Mouse (Mus musculus) heart, postnatal 4 days (tissue): Measurements from ENCODE around the gene Cog8. TPM values are rescaled to one million over a fixed set of nuclear protein-coding genes. Genes with fewer than 3 reads are reported as not detected.

ENCODE experiments used
- DNase-seq: peaks from one replicate; pipeline ENCODE4 v3.0.0; 2021
- total RNA-seq, 2 experiments: library from RNA; stranded (reverse); gene quantifications; 2 replicates each; pipeline ENCODE4 v1.2.3; 2021

Gene Cog8
- 10 to 100 TPM; 16.9 to 18.3 TPM for total RNA-seq

DNA sequence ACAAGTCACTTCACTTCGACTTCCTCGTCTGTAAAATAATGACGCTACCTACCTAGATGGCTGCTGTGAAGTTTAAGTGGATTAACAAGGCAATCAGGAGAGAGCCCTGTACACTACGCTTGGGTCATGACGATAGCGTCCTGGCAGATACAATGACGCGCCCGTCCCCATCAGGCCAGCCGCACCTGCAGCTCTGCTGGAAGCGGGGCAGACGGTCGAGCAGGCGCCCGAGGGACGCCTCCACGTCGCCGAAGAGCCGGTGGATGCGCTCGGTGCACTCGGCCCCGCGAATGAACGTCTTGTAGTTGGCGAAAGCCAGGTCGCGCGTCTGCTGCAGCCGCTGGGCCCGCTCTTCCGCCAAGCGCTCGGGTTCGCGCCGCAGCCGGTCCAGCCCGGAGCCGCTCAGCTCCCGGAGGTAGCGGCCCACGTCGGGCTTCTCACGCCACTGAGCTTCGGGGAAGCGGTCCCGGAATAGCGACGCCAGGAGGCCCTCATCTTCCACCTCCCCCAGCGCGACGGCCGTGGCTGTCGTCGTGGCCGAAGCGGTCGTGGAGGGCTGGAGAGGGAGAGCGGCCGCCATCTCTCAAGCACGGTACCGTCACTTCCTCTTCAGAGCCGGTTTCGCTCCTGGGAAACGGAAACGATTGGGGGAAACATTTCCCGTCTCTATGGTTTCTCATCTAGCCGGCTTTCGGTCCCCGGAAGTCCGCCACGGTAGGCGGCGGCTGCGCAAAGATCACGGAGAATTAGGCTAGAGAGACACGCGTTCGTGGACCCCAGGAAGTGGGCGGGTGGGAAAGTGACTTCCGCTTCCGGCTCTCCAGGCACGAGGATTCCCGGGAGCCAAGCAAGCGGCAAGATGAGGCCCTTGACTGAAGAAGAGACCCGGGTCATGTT, at the start of gene Cog8, which contains the start of gene Nip7:
Gene Cog8 (minus strand): TSS at position 614 of the 897 bp plus-strand sequence.
Gene Nip7 (plus strand): TSS at position 802 of the 897 bp plus-strand sequence.
- DNase-seq, result peak; percentile 95

DNA sequence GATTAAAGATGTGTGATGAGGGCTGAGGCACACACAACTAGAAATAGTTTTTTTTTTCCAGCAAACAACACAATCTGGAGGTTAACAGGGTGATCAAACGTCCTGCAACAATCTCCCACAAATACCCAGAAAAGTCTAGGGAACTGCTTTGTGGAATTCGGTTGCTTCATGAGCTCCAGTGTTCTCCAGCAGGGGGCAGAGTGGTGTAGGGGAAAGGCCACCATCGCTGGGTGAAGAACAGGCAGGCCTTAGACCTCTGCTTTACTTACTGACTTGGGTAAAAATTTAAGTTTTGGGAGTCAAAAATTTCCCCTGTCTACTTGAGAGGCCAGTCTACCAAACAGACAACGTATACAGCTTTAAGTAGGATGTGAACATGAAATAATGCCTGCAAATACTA, 48.1 kb upstream of the Cog8 start:
- peak; percentile 90 for DNase-seq

DNA sequence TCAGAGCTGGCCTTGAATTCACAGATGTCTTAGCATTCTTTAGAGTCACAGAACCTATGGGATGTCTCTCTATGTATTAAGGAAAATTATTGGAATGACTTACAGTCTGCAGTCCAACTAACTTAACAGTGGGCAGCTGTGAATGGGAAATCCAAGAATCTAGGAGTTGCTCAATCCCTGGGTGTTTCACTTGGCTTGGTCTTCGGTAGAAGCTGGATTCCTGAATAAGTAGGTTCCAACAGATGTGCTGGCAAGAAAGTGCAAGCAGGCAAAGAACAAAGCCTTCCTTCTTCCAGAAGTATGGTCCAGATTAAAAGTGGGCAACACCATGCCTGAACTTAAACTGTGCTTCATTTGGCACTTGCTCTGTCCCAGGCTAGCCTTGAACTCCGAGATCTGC, 44.1 kb upstream of the Cog8 start:
- no peak for DNase-seq

DNA sequence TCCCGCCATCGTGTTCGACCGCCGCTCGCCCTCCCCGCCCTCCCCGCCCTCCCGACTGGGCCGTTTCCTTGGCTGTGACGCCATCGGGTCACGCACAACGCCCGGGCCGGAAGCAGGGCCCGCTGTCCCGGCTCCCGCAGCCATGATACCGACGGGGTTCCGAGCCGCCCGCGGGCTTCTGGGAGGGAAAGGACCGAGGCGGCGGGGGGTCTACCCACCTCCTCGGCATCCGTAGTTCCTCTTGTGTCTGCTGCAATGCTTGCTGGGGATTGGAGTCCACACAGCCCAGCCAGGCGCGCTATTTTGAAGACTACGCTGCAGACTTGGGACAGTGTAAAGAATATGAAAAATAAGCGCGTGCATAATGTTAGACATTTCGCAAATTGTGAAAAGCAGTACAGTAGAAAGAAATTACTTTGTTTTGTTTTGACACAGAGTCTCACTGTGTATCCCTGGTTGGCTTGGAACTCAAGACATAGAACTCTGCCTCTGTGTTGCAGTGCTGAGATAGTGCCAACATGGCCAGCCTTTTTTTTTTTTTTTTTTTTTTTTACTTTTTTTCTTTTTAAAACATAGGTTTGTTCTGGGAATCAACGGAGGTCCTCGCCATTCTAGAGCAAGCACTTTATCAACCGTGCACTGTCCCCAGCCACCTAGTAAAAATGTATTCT, 40.0 kb upstream of the Cog8 start, which contains the start of gene Terf2:
Gene Terf2 (minus strand): TSS at position 182 of the 671 bp plus-strand sequence.
- DNase-seq, result peak; percentile 95

- DNase-seq, result no peak
These were observed 39.4 kb upstream of the Cog8 start for GRCm38 (mm10) chr8:107095717-107096365.

DNA sequence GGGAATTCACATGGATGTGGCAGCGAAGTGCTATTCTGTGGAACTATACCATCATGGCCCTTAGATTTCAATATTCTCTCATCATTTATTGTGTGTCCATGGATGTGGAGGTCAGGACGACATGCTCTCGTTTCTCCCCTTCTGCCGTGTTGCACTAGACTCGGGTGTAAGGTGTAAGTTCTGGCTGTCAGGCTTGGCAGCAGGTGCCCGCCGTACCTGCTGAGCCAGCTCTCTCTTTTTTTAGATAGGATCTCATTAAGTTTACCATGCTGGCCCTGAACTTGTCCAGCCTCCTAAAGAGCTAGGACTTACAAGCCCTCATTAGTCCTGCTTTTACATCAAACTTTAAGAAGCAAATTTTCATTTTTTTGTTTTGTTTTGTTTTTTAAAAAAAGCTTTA, 34.0 kb upstream of the Cog8 start:
- no peak for DNase-seq

DNA sequence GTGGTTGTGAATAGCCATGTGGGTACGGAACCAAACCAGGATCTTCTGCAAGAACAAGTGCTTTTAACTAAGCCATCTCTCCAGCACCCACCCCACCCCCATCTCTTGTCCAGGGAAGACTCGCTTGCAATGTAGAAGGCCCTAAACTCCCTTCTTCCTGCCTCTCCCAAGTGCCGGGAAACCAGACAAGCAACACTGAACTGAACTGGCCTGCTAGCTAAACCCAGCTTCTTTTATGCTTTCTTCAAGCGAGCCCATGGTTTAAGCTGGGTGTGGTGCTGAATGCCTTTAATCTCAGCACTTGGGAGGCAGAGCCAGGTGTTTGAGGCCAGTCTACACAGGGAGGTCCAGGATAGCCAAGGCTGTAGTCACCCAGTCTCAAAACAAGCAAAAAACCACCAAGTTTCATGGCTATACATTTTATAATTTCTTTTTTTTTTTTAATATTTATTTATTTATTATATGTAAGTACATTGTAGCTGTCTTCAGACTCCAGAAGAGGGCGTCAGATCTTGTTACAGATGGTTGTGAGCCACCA, 32.1 kb upstream of the Cog8 start:
- no peak for DNase-seq

GRCm38 (mm10) chr8:107086018-107086417, 29.5 kb upstream of the Cog8 start:
- DNase-seq, result no peak

GRCm38 (mm10) chr8:107085358-107085757, 28.9 kb upstream of the Cog8 start:
- no peak for DNase-seq

DNA sequence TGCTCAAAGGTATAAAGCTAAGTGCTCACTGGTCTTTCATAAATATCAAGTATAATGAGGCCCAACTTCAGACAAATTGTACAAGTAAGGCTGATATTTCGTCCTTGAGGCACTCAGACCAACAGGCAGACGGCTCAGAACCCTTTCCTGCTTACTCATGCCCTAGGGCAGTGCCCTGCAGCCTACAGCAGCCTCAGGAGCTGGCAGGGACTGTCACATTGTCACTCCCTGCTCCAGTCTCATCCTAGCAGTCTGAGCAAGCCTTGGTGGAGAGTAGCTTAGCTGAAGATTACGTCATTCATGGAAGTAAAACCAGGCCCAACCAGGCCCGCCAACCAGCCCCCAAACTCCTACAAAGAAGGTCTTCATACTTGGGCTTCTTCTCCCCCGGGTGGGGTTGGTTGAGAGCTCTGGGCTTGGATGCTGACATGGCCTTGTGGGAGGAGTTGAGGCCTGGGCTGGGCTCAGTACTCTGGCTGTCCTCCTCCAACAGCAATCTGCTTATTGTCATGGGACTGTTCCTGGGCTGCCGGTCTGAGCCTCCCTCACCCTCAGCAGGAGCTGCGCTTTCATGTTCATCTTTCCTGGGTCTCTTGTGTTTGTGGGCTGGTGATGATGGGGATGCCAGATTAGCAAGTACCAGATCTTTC, 19.9 kb upstream of the Cog8 start:
- peak; percentile 32 for DNase-seq

DNA sequence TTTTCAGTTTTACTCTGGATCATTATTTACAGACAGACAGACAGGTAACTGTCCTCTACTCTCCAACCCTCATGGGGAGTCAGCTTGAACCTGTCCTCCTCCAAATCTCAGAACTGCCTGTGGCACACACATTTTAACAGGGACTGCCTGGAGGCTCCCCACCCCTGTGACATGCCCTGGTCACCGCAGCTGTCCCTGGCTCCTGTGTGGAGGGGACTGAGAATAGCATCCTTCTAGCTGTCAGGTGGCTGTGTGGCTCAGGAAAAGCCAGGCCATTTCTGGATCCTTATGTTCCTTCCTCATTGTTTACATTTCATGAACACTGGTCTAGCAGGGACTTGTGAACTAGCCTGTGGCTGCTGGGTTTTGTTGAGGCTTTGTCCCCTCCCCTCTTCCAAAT, 17.6 kb upstream of the Cog8 start:
- DNase-seq, result no peak

DNA sequence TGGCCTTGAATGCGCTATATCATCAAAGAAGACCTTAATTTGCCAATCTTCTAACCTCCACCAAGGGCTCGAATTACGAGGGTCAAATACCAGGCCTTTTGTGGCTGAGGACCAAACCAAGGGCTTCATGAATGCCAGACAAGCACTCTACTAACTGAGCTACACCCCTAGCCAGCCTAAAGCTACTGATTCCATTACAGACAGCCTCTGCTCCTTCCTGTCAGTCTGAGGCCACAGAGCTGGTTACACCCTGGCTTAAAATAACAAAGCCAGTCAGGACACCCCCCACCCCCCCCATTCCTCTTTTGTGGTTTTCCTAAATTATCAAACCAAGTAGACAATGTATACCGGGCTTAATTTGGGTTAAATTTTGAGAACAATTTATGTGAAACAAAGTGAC, 17.2 kb upstream of the Cog8 start:
- DNase-seq, result no peak

GRCm38 (mm10) chr8:107065511-107066496, 9.3 kb upstream of the Cog8 start, which contains the start of gene Tmed6:
TSS of gene Tmed6 (minus strand) at chr8:107065644.
- DNase-seq, result peak; percentile 28

- DNase-seq, result no peak
These were observed 6.1 kb upstream of the Cog8 start for GRCm38 (mm10) chr8:107062613-107063012.

DNA sequence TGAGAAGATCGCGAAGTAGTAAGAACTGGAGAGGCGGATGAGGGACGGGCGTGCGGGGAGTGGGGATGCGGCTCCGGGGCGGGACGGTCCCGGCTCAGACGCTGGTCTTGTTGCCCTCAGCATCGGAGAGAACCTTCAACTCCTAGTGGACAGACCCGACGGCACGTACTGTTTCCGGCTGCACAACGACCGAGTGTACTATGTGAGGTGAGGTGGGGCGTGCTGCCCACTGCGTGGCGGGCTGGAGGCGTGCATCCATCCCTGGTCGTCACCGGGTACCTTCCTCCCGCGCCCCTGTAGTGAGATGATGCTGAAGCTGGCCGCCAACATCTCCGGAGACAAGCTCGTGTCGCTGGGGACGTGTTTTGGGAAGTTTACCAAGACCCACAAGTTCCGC, 482 bp upstream of the Cog8 start:
- no peak for DNase-seq

DNA sequence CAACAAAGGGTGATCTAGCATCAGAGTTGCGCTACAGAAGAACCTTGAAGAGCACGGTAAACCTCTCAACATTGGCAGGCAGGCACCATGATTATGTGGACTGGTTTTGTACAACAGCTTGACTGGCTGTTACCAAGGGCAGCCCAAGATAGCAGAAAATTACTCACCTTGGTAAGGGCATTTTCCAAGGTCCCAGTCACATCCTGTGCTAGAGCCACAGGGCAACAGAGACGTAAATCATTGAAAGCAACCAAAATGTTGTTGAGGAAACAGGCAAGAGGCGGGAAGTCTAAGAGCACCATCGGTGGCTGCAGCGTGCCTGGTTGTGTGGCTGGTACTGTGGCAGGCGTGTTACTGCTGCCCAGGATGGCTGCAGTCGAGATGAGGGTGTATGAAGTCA, 4.4 kb downstream of the Cog8 start:
- no peak for DNase-seq

DNA sequence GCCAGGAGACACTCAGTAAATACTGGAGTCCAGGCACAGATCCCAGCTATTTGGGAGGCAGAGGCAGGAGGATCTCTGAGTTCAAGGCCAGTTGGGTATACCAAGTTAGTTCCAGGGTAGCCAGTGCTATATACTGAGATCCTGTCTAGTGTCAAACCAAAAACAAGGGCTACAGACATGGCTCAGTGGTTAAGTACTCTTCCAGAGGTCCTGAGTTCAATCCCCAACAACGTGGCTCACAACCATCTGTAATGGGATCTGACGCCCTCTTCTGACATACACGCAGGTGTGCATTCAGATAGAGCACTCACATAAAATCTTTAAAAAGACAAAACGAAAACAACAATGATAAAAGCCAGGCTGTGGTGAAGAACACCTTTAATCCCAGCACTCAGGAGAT, 7.0 kb downstream of the Cog8 start:
- DNase-seq, result no peak

- peak; percentile 84 for DNase-seq
These were observed 8.2 kb downstream of the Cog8 start, which contains the start of gene Pdf for GRCm38 (mm10) chr8:107048061-107048941. TSS of gene Pdf (minus strand) at chr8:107048614.

DNA sequence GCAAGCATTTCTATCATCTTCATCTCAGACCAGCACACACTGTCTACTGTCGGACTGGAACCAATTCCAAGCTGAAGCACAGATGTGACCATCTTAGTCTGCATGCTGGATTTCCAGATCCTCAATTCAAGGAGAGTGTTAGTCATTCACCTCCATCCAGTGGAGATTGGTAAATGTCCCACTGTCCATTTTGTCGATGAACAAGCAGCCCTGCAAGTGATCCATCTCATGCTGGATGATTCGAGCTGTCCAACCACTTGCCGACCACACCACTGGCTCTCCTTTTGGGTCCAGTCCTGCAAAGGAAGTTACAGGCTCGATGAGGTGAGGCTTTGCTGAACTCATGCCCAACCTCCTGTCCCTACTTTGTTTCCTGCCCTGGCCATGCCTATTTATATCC, 9.5 kb downstream of the Cog8 start:
- no peak for DNase-seq

- DNase-seq, result no peak
These were observed 11.0 kb downstream of the Cog8 start for GRCm38 (mm10) chr8:107045478-107045877.
